In the genomic region with DNA sequence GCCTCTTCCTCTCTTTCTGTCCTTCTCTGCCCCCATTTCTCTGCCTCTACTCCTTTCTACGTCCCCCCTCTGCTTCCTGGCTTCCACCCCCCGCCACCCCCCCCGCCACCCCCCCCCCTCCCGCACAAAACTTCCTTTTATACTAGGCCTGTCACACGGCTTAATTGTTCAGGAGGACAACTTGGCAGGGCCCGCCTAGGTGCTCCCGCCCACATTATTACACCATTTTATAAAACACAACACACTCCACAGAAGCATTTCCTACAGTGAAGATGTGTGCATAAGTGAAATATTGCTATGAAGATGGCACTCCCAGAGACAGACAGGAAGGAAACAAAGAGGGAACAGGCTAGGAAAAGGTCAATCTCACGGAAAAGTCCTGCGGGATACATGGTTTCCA, we compare ENCODE assay signal across 25 mouse cellular contexts. TPM values are rescaled to one million over a fixed set of nuclear protein-coding genes. Genes with fewer than 3 reads are reported as not detected.
"Had no signal": no experiment of that assay in that cellular context is flagged by ENCODE, and none has a peak within 500 bp of the region (broad histone marks: within the 10 kb centered on the region; RNA-seq: fewer than 3 reads in every experiment).

No protein-coding gene starts in this region.

- H3K4me1 ChIP-seq: intestine, embryonic 15.5 days; limb, embryonic 10.5 days; liver, embryonic 12.5 days; liver, embryonic 15.5 days; midbrain, embryonic 12.5 days had no signal

- H3K4me2 ChIP-seq: intestine, embryonic 15.5 days; kidney, embryonic 15.5 days; limb, embryonic 13.5 days; liver, embryonic 12.5 days; liver, embryonic 15.5 days; midbrain, embryonic 12.5 days; midbrain, embryonic 15.5 days; neural tube, embryonic 13.5 days had no signal

- ATAC-seq: liver, embryonic 12.5 days; midbrain, embryonic 15.5 days had no signal

- DNase-seq: kidney, adult 11 months; kidney, adult 8-10 months; kidney, postnatal 10 days; kidney, postnatal 36 days; layer of hippocampus, postnatal 36 days; liver; retina, postnatal 1 day; right cerebral cortex, postnatal 25 days; spleen, adult 18-20 months; thymus, adult 18-20 months; thymus, postnatal 36 days had no signal

- H3K27ac ChIP-seq: intestine, embryonic 15.5 days; kidney, embryonic 15.5 days; left cerebral cortex, adult 2 months; limb, embryonic 10.5 days; limb, embryonic 13.5 days; liver, embryonic 12.5 days; liver, embryonic 15.5 days; macrophage; midbrain, embryonic 12.5 days; midbrain, embryonic 15.5 days; neural tube, embryonic 13.5 days had no signal

- H3K9me3 ChIP-seq: intestine, embryonic 15.5 days; kidney, embryonic 15.5 days; limb, embryonic 10.5 days; limb, embryonic 13.5 days; liver, embryonic 12.5 days; liver, embryonic 15.5 days; midbrain, embryonic 12.5 days; midbrain, embryonic 15.5 days; neural tube, embryonic 13.5 days had no signal

- H3K36me3 ChIP-seq: intestine, embryonic 15.5 days; kidney, embryonic 15.5 days; limb, embryonic 10.5 days; limb, embryonic 13.5 days; liver, embryonic 12.5 days; liver, embryonic 15.5 days; midbrain, embryonic 12.5 days; midbrain, embryonic 15.5 days; neural tube, embryonic 13.5 days had no signal

- H3K4me3 ChIP-seq: intestine, embryonic 15.5 days; kidney, embryonic 15.5 days; left cerebral cortex, adult 2 months; limb, embryonic 10.5 days; limb, embryonic 13.5 days; liver, embryonic 12.5 days; liver, embryonic 15.5 days; midbrain, embryonic 12.5 days; midbrain, embryonic 15.5 days; myocyte; neural tube, embryonic 13.5 days had no signal

- H3K27me3 ChIP-seq: intestine, embryonic 15.5 days; kidney, embryonic 15.5 days; limb, embryonic 13.5 days; liver, embryonic 12.5 days; liver, embryonic 15.5 days; midbrain, embryonic 12.5 days; midbrain, embryonic 15.5 days; neural tube, embryonic 13.5 days had no signal

- H3K9ac ChIP-seq: intestine, embryonic 15.5 days; kidney, embryonic 15.5 days; limb, embryonic 13.5 days; liver, embryonic 12.5 days; liver, embryonic 15.5 days; midbrain, embryonic 12.5 days; midbrain, embryonic 15.5 days; neural tube, embryonic 13.5 days had no signal

RNA-seq across cellular contexts. Expression of gene Fndc1, which starts 24.4 kb away (rescaled TPM):
- total RNA-seq: megakaryocyte, adult 5-6 weeks; neutrophil, adult 5-6 weeks had no signal
- polyA plus RNA-seq: macrophage had no signal
